Mouse (Mus musculus) ES-E14 (cell line): ENCODE results near the gene Tnfrsf13c. TPM values are rescaled to one million over a fixed set of nuclear protein-coding genes. Genes with fewer than 3 reads are reported as not detected.

Source experiments
- DNase-seq: peaks from one replicate; pipeline ENCODE4 v3.0.0-alpha.2; 2013; ENCODE audit warnings: low read depth, low spot score
- H3K27ac ChIP-seq: 2 replicates; pipeline ENCODE4 v1.5.1; 2012; ENCODE audit warnings: low read depth, mild to moderate bottlenecking, low read length, moderate library complexity, mixed read lengths; ENCODE audit not compliant: poor library complexity, insufficient read depth, severe bottlenecking
- H3K36me3 ChIP-seq: 2 replicates; pipeline ENCODE4 v1.6.1; 2012; ENCODE audit warnings: mild to moderate bottlenecking, low read length, moderate library complexity, mixed read lengths; ENCODE audit not compliant: control insufficient read depth, poor library complexity, insufficient read depth, severe bottlenecking
- H3K4me1 ChIP-seq, 2 experiments: fragments of 150-350 bp in 1 of 2; sonication (generic) in 1 of 2; 2 replicates each; pipeline ENCODE4 v1.6.1; 2012; ENCODE audit warnings: low read length in 2 of 2, mild to moderate bottlenecking in 1 of 2, mixed read lengths in 1 of 2; ENCODE audit not compliant: control insufficient read depth in 2 of 2, insufficient read depth in 2 of 2, poor library complexity in 1 of 2
- H3K4me3 ChIP-seq, 2 experiments: fragments of 150-350 bp in 1 of 2; sonication (generic) in 1 of 2; 2 replicates each; pipeline ENCODE4 v1.5.1; 2012; ENCODE audit warnings: low read length in 2 of 2, low read depth in 1 of 2, mild to moderate bottlenecking in 1 of 2, mixed read lengths in 1 of 2; ENCODE audit not compliant: insufficient read depth in 1 of 2, poor library complexity in 1 of 2, severe bottlenecking in 1 of 2
- H3K9ac ChIP-seq: 2 replicates; pipeline ENCODE4 v1.6.1; 2012; ENCODE audit warnings: low read depth, mild to moderate bottlenecking, low read length, mixed read lengths; ENCODE audit not compliant: poor library complexity, insufficient read depth, severe bottlenecking
- H3K9me3 ChIP-seq: fragments of 150-350 bp; sonication (generic); 2 replicates; pipeline ENCODE4 v1.6.1; 2012; ENCODE audit warnings: low read depth, mild to moderate bottlenecking, low read length; ENCODE audit not compliant: control insufficient read depth, insufficient read depth
- CHD2 ChIP-seq: IDR thresholded peaks from 2 replicates; pipeline ENCODE4 v1.6.1; 2014; ENCODE audit warnings: mild to moderate bottlenecking, low read depth, low read length, inconsistent platforms
- HCFC1 ChIP-seq: IDR thresholded peaks from 2 replicates; pipeline ENCODE4 v1.6.1; 2012; ENCODE audit warnings: low read length, inconsistent platforms, borderline replicate concordance; ENCODE audit not compliant: insufficient read depth
- MAFK ChIP-seq: IDR thresholded peaks from 2 replicates; pipeline ENCODE4 v1.6.1; 2014; ENCODE audit warnings: mild to moderate bottlenecking, low read depth, low read length, inconsistent platforms; ENCODE audit not compliant: insufficient read depth
- ZC3H11A ChIP-seq: IDR thresholded peaks from 2 replicates; pipeline ENCODE4 v1.6.1; 2012; ENCODE audit warnings: low read depth, mild to moderate bottlenecking, inconsistent platforms, low read length, borderline replicate concordance
- ZNF384 ChIP-seq: IDR thresholded peaks from 2 replicates; pipeline ENCODE4 v1.6.1; 2012; ENCODE audit warnings: low read depth, low read length, inconsistent platforms
- in situ Hi-C, 2 experiments: fragments of 600-800 bp; cut with MboI; formaldehyde crosslinking; loops; one replicate each; pipeline ENCODE4 v1.15.1; 2025; ENCODE audit warnings: low sequenced_read_pairs in 2 of 2, inconsistent platforms in 1 of 2; ENCODE audit not compliant: unreplicated experiment in 2 of 2
- total RNA-seq: library from RNA; depleted of rRNA; stranded (reverse); fragments of 300-350 nt; gene quantifications from 2 replicates; pipeline ENCODE4 v1.2.3, GENCODE M21; 2012

Tnfrsf13c gene
- total RNA-seq, 1 experiment, result 2.3 TPM

- no peak overlapping the region for H3K4me3 ChIP-seq
- no peak overlapping the region for H3K27ac ChIP-seq
- in situ Hi-C loops, result no loop called here
- no peak overlapping the region for H3K9ac ChIP-seq
- peaks cover 0 to 8% of the 10 kb centered on the region in 2 experiments; a peak in 3 of 4 replicates for H3K4me1 ChIP-seq
- no peaks in the 10 kb centered on the region for H3K9me3 ChIP-seq
- peaks cover 66% of the 10 kb centered on the region for H3K36me3 ChIP-seq
- DNase-seq, result no peak
- no peak for TF ChIP-seq HCFC1
- no peak for TF ChIP-seq MAFK
- no peak for TF ChIP-seq ZC3H11A
- no peak for TF ChIP-seq ZNF384
- TF ChIP-seq CHD2, result no peak
Observed at GRCm38 (mm10) chr15:82202086-82202485, 22.1 kb downstream of the Tnfrsf13c start.

- in situ Hi-C loops, result no loop called here
- Histone ChIP-seq H3K4me3 (no peak overlapping the region), H3K27ac (no peak overlapping the region), H3K9ac (no peak overlapping the region), H3K9me3 (no peaks in the 10 kb centered on the region), H3K36me3 (peaks cover 77% of the 10 kb centered on the region), H3K4me1 (peaks cover 0 to 2% of the 10 kb centered on the region in 2 experiments; a peak in 2 of 4 replicates)
- TF ChIP-seq HCFC1 (no peak), ZNF384 (no peak), ZC3H11A (no peak), MAFK (no peak), CHD2 (no peak)
- no peak for DNase-seq
Observed at GRCm38 (mm10) chr15:82199546-82199945, 24.6 kb downstream of the Tnfrsf13c start.

GRCm38 (mm10) chr15:82198342-82198741, 25.8 kb downstream of the Tnfrsf13c start:
- Histone ChIP-seq H3K27ac (no peak overlapping the region), H3K4me3 (no peak overlapping the region), H3K4me1 (peaks cover 0 to 2% of the 10 kb centered on the region in 2 experiments; a peak in 1 of 4 replicates), H3K36me3 (peaks cover 78% of the 10 kb centered on the region), H3K9ac (no peak overlapping the region), H3K9me3 (no peaks in the 10 kb centered on the region)
- in situ Hi-C loops, result no loop called here
- no peak for DNase-seq
- TF ChIP-seq MAFK (no peak), ZNF384 (no peak), ZC3H11A (no peak), HCFC1 (no peak), CHD2 (no peak)

GRCm38 (mm10) chr15:82197937-82198336, 26.2 kb downstream of the Tnfrsf13c start:
- peaks cover 0 to 2% of the 10 kb centered on the region in 2 experiments; a peak in 1 of 4 replicates for H3K4me1 ChIP-seq
- H3K9me3 ChIP-seq, result no peaks in the 10 kb centered on the region
- H3K9ac ChIP-seq, result no peak overlapping the region
- no peak for TF ChIP-seq CHD2
- TF ChIP-seq ZNF384, result no peak
- no peak for TF ChIP-seq HCFC1
- no peak for TF ChIP-seq MAFK
- TF ChIP-seq ZC3H11A, result no peak
- no peak for DNase-seq
- H3K27ac ChIP-seq, result no peak overlapping the region
- H3K36me3 ChIP-seq, result peaks cover 78% of the 10 kb centered on the region
- no peak overlapping the region for H3K4me3 ChIP-seq
- in situ Hi-C loops, result no loop called here

- Histone ChIP-seq H3K27ac (no peak overlapping the region), H3K4me3 (no peak overlapping the region), H3K9ac (no peak overlapping the region), H3K36me3 (peaks cover 84% of the 10 kb centered on the region), H3K9me3 (no peaks in the 10 kb centered on the region), H3K4me1 (peaks cover 0 to 2% of the 10 kb centered on the region in 2 experiments; a peak in 1 of 4 replicates)
- TF ChIP-seq CHD2, result no peak
- no peak for TF ChIP-seq ZNF384
- TF ChIP-seq ZC3H11A, result no peak
- TF ChIP-seq MAFK, result no peak
- no peak for TF ChIP-seq HCFC1
- DNase-seq, result no peak
- in situ Hi-C loops, result no loop called here
Observed at GRCm38 (mm10) chr15:82197246-82197750, 26.9 kb downstream of the Tnfrsf13c start.
